Mouse (Mus musculus) erythroblast, embryonic 14.5 days (primary cell): ENCODE results near the gene Slc24a5. TPM values are rescaled to one million over a fixed set of nuclear protein-coding genes. Genes with fewer than 3 reads are reported as not detected.

Source experiments
- H3K27me3 ChIP-seq: 2 replicates; pipeline ENCODE4 v1.6.1; 2012; ENCODE audit warnings: inconsistent platforms; ENCODE audit not compliant: control insufficient read depth
- H3K36me3 ChIP-seq: 2 replicates; pipeline ENCODE4 v1.6.1; 2012; ENCODE audit warnings: mild to moderate bottlenecking, inconsistent platforms; ENCODE audit not compliant: control insufficient read depth
- H3K4me1 ChIP-seq: 2 replicates; pipeline ENCODE4 v1.6.1; 2012; ENCODE audit warnings: inconsistent platforms; ENCODE audit not compliant: control insufficient read depth
- H3K4me3 ChIP-seq: replicated peaks from 2 replicates; pipeline ENCODE3; 2012; ENCODE audit warnings: moderate library complexity, mild to moderate bottlenecking, inconsistent platforms
- H3K9me3 ChIP-seq: 2 replicates; pipeline ENCODE4 v1.6.1; 2012; ENCODE audit warnings: low read length, inconsistent platforms, mixed read lengths; ENCODE audit not compliant: control insufficient read depth
- GATA1 ChIP-seq: IDR thresholded peaks from 2 replicates; pipeline ENCODE4 v1.6.1; 2012; ENCODE audit warnings: low read length, inconsistent platforms, mixed read lengths
- TAL1 ChIP-seq: IDR thresholded peaks from 3 replicates; pipeline ENCODE4 v1.6.1; 2012; ENCODE audit warnings: low read length, inconsistent platforms, mixed read lengths
- polyA plus RNA-seq: library from polyadenylated mRNA; stranded (reverse); fragments of >175 nt; gene quantifications from 2 replicates; pipeline ENCODE4 v1.2.3, GENCODE M21; 2012

The Slc24a5 gene
- polyA plus RNA-seq, 1 experiment = not detected

DNA sequence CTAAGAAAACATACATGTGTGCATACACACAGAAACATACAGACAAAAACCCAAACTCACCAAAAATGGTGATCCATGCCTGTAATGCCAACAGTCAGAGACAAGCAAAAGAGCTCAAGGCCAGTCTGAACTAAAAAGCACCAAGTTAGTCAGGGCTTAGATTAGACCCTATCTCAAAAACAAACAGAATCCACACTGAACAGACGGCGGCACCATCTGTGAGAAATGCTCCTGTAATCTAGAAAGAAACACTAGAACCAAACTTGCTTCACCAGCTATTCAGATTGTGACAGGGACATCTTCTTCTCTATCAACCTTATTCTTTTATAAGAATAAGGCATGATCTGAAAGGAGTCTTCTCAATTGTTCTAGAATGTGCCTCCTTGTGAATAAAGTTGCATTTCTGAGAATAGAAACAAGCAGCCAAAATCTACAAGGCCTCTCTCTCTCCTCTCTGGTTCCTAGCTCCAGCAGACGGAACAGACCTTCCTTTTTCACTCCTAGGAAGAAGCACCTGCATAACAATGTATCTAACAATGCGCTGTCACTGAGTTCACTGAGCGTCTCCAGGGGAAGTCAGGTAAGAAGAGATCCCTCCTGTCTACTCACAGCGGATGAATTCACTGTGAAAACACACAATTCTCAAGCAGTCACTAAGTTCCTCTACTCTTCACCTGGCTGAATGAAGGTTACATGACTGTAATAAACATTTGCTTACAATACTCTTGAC is 51.6 kb downstream of the Slc24a5 start:
- peaks cover 43% of the 10 kb centered on the region for H3K4me1 ChIP-seq
- peaks cover 49% of the 10 kb centered on the region for H3K36me3 ChIP-seq
- no peak overlapping the region for H3K4me3 ChIP-seq
- peaks cover 3% of the 10 kb centered on the region; the same call in 1 of the 2 replicates for H3K27me3 ChIP-seq
- H3K9me3 ChIP-seq = peaks cover 2% of the 10 kb centered on the region; the same call in 1 of the 2 replicates
- no peak for TF ChIP-seq TAL1
- TF ChIP-seq GATA1 = no peak

DNA sequence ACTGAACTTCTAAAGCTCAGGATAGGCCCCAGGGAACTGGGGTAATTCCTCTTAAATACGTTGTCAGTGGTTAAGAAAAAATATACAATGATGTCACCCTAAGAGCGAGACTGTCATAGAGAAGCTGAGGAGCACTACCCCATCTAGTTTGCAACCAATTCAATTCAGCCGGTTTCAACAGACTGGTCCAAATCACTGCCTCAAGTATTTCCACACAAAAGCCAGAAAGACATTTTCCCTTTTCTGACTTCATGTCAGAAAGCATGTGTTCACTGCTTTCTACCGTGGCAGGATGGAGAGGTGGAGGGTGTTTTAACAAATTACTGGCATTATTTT is 54.3 kb downstream of the Slc24a5 start:
- H3K4me1 ChIP-seq = peaks cover 43% of the 10 kb centered on the region

DNA sequence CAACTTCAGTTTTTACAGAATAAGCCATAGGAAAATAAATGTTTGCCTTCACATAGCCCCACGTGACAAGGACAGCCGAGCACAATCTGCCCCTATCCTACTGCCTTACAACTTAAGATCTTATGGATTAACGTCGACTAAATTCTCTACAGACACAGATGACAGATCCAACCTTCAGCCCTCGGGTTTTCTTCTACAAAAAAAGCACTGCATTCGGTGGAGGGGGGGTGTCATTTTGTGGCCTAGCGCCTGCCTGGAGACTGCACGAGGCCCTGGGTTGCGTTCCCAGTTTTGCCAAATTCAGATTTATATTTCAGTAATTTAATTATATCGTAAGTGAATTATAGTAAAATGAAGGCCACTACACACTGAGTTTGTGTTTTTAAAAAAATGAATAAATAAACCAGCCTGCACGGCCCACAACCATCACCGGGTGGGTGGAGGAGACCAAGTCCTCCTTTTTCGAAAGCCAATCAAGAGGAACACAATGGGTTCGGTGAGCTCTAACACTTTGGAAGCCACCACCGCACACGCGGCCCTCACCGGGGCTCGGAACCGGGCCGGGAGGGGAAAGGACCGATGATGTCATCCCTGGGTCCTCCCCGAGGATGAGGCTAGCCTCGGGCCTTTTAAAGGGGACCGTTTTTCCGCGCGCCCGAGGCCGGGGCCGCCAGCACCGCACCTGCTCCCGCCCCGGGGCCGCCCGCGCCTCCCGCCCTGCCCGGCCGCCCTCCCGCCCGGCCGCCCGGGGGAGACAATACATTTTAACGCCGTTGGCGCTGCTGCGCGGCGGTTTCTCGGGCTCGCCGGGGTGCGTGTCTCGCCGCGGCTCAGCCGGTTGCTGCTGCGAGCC is 54.9 kb downstream of the Slc24a5 start:
- Histone ChIP-seq H3K4me1 (peaks cover 43% of the 10 kb centered on the region), H3K27me3 (peaks cover 13% of the 10 kb centered on the region), H3K9me3 (peaks cover 2% of the 10 kb centered on the region; the same call in 1 of the 2 replicates), H3K36me3 (peaks cover 27% of the 10 kb centered on the region), H3K4me3 (peak overlapping the region; percentile 92)
- TF ChIP-seq TAL1 (no peak), GATA1 (no peak)

More for the DNA sequence above, 54.3 kb downstream of the Slc24a5 start:
- peak overlapping the region; percentile 92 for H3K4me3 ChIP-seq
- H3K27me3 ChIP-seq = peaks cover 13% of the 10 kb centered on the region
- H3K9me3 ChIP-seq = peaks cover 2% of the 10 kb centered on the region; the same call in 1 of the 2 replicates
- TF ChIP-seq TAL1 (no peak), GATA1 (no peak)
- H3K36me3 ChIP-seq = peaks cover 27% of the 10 kb centered on the region

DNA sequence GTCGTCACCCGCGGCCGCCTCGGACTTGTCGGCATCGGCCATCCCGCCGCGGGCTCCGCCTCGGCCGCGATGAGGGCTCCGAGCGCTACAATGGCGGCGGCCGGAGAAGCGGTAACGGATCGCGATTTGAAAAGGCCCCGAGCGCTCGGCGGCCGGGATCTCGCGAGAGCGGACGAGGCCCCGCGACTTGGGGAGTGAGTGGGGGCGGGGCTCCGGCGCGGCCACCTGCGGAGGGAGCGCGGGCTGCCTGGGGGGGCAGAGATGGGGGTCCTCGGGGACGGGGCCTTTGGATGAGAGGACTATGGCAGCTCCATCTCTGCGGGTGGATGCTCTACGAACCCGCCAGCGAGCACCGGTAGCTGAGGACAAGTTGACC is 55.5 kb downstream of the Slc24a5 start, which contains the start of gene Myef2:
Gene Myef2 (minus strand): TSS at position 185 of the 376 bp plus-strand sequence.
- Histone ChIP-seq H3K4me3 (peak within 1 kb of the TSS; percentile 92), H3K9me3 (peaks cover 2% of the 10 kb centered on the region; the same call in 1 of the 2 replicates), H3K27me3 (peaks cover 13% of the 10 kb centered on the region), H3K4me1 (peaks cover 40% of the 10 kb centered on the region), H3K36me3 (peaks cover 25% of the 10 kb centered on the region)
- TF ChIP-seq TAL1 (no peak), GATA1 (no peak)

DNA sequence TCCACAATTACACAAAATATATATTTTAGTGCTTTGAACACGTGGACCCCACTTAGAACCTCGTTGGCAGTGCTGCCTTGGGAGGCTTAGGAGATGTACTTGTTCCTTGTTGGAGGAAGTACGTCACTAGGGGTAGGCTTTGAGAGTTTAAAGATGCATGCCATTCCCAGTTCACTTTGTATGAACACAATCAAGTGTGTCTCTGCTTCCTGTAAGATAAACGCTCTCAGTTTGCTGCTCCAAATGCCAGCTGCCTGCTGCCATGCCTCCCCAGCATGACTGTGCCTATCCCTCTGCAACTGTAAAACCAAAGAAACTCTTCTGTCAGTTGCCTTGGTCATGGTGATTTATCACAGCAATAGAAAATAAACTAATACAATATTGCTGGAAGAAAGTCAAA is 57.9 kb downstream of the Slc24a5 start:
- H3K4me3 ChIP-seq = no peak overlapping the region
- TF ChIP-seq GATA1 = no peak
- no peak for TF ChIP-seq TAL1
- H3K27me3 ChIP-seq = peaks cover 13% of the 10 kb centered on the region
- H3K4me1 ChIP-seq = peaks cover 24% of the 10 kb centered on the region
- H3K9me3 ChIP-seq = peaks cover 2% of the 10 kb centered on the region; the same call in 1 of the 2 replicates
- H3K36me3 ChIP-seq = peaks cover 11% of the 10 kb centered on the region

DNA sequence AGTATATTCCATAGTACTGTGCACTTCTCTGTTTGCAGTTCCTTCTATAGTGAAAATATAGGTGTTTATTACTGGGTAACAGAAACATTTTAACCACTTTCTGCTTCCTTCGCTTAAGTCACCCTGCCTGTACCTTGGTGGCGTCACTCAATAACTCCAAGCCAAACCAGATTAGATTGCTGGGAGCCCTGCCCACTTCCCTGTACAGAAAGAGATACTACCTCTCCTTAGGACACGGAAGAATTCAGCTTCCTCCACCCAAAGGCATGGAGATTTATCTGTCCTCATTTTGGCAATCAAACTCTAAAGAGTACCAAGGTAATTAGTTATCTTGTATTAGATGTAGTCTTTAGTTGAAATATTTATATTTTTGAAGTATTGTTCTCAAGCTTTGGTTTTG is 58.9 kb downstream of the Slc24a5 start:
- H3K36me3 ChIP-seq = peaks cover 2% of the 10 kb centered on the region
- H3K4me1 ChIP-seq = peaks cover 14% of the 10 kb centered on the region
- TF ChIP-seq GATA1 (no peak), TAL1 (no peak)
- peaks cover 2% of the 10 kb centered on the region; the same call in 1 of the 2 replicates for H3K9me3 ChIP-seq
- no peak overlapping the region for H3K4me3 ChIP-seq
- peaks cover 13% of the 10 kb centered on the region for H3K27me3 ChIP-seq

DNA sequence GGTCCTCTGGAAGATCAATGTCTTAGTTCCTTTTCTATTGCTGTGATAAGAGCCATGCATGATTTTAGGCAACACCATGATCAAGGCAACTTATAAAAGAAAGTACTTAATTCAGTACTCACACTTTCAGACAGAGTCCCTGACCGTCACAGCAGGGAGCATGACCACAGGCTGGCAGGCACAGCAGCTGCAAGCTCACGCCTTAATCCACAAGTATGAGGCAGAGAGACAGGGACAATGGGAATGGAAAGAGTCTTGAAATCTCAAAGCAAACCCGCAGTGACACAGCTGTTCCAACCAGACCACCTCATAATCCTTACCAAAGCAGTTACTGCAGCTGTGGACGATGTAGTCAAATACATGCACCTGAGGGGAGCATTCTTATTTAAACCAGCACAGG is 66.2 kb downstream of the Slc24a5 start:
- Histone ChIP-seq H3K36me3 (no peaks in the 10 kb centered on the region), H3K9me3 (no peaks in the 10 kb centered on the region), H3K27me3 (peaks cover 19% of the 10 kb centered on the region), H3K4me3 (no peak overlapping the region), H3K4me1 (no peaks in the 10 kb centered on the region; the same call in 1 of the 2 replicates)
- TF ChIP-seq TAL1 = no peak
- TF ChIP-seq GATA1 = no peak

DNA sequence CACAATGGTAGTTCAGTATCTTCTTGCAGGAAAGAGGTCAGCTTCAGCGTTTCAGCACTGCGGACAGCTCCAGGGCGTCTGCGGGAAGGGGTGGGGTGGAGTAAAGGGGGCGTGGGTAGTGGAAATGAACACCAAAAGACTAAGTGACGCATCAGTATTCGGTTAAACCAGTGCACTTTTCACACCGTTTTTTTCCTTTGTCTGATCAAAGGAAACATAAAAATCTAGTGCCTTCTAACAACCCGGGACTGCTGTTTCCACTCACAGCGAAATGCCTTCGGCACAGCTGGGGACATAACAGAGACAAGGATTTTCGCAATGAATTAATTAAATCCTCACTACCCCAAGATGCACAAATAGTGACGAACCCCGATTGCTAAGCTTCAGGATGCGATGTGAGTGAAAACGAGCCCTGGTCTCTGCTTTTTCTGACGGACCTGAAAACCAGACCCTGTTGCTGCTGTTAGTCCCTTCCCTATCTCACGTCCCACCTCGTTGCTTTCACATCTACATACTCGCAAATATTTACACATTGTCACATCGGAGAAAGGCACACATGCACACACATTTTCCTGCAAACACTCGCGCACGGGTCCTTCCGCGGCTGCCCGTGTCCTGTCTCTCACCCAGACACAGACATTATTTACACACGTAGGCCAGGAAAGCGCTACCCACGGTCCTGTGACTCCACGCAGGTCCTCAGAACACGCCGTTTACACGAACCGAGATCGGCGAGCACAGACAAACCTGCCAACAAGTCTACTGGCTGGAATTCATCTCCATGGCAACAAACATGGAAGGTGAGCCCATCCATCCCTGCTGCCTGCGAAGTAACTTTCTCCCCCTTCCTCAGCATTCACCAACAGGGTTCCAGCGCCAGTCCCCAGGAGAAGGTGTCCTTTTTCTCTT is 68.2 kb downstream of the Slc24a5 start, which contains the start of gene Ctxn2:
Gene Ctxn2 (plus strand): TSS at position 790 of the 909 bp plus-strand sequence.
- Histone ChIP-seq H3K27me3 (peaks cover 22% of the 10 kb centered on the region), H3K36me3 (no peaks in the 10 kb centered on the region), H3K4me3 (no peak within 1 kb of the TSS), H3K4me1 (no peaks in the 10 kb centered on the region; the same call in 1 of the 2 replicates), H3K9me3 (no peaks in the 10 kb centered on the region)
- TF ChIP-seq GATA1 (no peak), TAL1 (no peak)
